In the genomic region with DNA sequence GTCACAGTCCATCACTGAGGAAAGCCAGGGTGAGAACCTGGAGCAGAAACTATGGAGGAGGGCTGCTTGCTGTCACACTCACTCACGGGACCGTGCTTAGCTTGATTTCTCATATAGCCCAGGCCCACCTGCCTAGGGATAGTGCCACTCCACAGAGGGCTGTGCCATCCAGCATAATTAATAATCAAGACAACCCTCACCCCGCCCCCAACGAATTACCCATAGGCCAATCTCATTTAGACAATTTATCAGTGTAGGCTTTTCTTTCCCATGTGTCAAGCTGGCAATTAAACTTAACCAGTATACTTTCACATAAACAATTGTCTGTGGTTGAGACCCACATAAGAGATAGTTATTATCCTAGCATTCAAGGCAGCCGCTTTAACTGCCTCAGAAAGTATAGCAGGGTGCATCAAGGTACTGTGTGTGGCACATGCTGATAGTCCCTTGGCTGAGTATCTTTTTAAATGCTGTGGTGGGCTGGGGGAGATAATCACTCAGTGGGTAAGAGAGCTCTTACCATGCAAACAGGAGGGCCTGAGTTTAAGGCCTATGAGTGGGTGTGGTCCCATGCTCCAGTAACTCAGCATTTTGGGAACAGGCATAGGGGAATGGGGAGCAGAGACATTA, we compare ENCODE assay signal across 1 mouse cellular context.
TF ChIP-seq lines count a peak whose summit lies in the region.

No protein-coding gene starts in this region.

TF ChIP-seq in MEL, 35 proteins besides CTCF, POLR2A, EP300 and RAD21:
- TF ChIP-seq TCF12 (IDR thresholded peaks at IDR 0.05; ENCODE audit: low read depth, low read length) (peak; percentile 41; the same call in 1 of the 2 replicates), ETS1 (IDR thresholded peaks at IDR 0.05; ENCODE audit: low read depth, low read length) (0 out of 2 replicates have a peak, but pooled peaks have one; percentile 17), SIN3A (IDR thresholded peaks at IDR 0.05; ENCODE audit: low read length) (no peak)
